Mouse (Mus musculus): ENCODE results near the gene Nlrc5. TPM values are rescaled to one million over a fixed set of nuclear protein-coding genes. Genes with fewer than 3 reads are reported as not detected.

Gene Nlrc5
- 0.12 and 0.13 TPM in 2 replicates for polyA plus RNA-seq (2016; fragmentation: Nextera tagmentation; extraction: Ambion mirVana)

DNA sequence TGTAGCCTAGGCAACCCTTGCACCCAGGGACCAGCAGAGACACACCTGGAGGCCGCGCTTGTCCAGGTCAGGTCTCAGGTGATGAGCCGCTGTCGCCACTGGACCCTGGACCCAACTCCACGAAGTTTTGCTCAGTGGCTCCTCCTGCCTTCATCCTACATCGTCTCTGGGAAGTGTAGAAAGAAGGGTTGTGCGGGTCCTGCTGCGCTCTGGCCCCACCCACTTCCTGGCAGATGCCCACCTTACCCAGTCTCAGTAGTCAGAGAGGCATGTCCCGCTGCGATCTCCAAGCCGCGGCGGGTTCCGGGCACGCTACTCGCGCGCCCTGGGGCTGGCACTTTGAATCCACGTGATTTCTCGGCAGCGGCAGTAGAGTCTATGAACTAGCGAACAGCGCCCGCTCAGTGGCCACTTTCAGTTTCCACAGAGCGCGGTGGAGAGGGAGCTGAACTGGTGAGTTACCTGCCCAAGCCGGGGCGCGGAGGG is at the start of gene Nlrc5:
Gene Nlrc5 (plus strand): TSS at position 376 of the 486 bp plus-strand sequence.
- H3K27ac ChIP-seq = no peak within 1 kb of the TSS

DNA sequence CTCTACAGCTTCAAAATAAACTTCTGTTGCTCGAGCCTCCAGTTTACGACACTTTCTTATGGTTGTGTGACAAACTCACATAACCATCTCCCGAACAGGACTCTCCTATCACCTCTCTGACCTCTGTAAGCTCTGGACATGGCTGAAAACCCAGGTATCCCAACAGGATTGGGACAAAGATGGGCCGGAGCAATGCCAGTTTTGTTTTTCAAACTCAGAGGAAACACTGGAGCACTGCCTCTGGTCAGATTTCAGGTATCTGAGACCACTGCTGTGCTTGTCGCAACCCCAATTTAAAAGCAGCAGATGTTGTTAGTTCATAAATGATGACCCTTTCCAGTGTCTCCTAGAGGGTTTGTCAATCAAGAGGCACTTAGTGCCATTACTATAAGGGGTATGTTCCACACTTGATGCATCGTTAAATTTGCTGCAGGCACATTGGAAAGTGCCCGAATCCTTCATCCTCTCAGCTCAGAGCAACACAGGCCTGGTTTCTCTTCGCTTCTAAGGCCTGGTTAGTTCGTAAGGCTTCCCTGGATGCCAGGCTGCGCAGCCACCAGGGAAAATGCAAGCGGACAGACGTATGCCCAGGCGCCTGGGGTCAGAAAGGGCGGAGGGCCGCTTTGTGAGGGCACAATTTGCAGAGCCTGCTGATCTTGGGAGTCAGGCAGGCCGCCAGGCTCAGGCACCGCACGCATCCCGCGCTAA is 48.5 kb upstream of the Nlrc5 start:
- Histone ChIP-seq H3K9ac (peak overlapping the region; percentile 85), H3K27ac (peak overlapping the region; percentile 83), H3K27me3 (no peaks in the 10 kb centered on the region), H3K9me3 (no peaks in the 10 kb centered on the region), H3K4me1 (peaks cover 17% of the 10 kb centered on the region), H3K36me3 (replicated peaks) (peaks cover 12% of the 10 kb centered on the region), H3K4me3 (replicated peaks) (peak overlapping the region; percentile 83), H3K4me2 (peak overlapping the region; percentile 83)
- no peak for ATAC-seq (ENCODE audit: low FRiP score)
- WGBS = 29% methylated on average over 20 of the region's 20 CpGs

More for the DNA sequence above, at the start of gene Nlrc5:
- WGBS = 3% methylated on average over 29 of the region's 29 CpGs
- Histone ChIP-seq H3K4me3 (replicated peaks) (peak within 1 kb of the TSS; percentile 41), H3K9ac (peak within 1 kb of the TSS; percentile 48), H3K4me2 (peak within 1 kb of the TSS; percentile 81), H3K4me1 (peaks cover 7% of the 10 kb centered on the region), H3K9me3 (no peaks in the 10 kb centered on the region), H3K36me3 (replicated peaks) (no peaks in the 10 kb centered on the region), H3K27me3 (peaks cover 29% of the 10 kb centered on the region)
- ATAC-seq (ENCODE audit: low FRiP score) = peak; percentile 36; the same call in 1 of the 2 replicates

DNA sequence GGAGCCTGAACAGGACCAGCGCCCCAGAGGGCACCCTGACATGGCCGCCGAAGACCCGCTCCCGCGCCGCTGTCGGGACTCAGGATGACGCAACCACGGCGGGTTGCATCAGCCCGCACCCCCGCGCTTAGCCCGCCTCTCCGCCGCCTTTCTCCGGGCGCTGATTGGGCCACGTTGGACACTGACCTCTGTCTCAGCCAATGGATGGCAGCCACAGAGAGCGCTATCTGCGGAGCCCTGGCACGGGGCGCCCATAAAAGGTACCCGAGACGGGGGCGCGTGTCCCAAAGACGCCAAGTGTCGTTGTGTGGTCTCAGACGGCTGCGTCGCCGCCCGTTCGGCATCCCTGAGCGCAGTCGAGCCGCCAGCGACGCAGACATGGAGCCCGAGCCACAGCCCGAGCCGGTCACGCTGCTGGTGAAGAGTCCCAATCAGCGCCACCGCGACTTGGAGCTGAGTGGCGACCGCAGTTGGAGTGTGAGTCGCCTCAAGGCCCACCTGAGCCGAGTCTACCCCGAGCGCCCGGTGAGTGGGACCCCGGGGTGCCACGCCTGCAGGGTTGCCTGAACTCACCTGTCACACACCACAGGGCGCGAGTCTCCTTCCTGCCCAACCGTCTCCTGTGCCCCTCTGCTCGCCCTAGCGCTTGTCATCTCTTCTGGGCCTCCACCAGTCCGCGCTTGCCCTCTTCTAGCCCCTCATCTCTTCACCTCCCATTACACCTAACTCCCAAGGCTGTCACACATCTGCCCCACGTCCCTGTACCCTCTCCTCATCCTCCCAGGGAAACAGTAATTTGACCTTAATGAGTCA is 47.7 kb upstream of the Nlrc5 start, which contains the start of gene Herpud1:
Gene Herpud1 (plus strand): TSS at position 225 of the 813 bp plus-strand sequence.
- Histone ChIP-seq H3K9me3 (no peaks in the 10 kb centered on the region), H3K4me3 (replicated peaks) (peak within 1 kb of the TSS; percentile 83), H3K4me2 (peak within 1 kb of the TSS; percentile 83), H3K36me3 (replicated peaks) (peaks cover 20% of the 10 kb centered on the region), H3K9ac (peak within 1 kb of the TSS; percentile 85), H3K27ac (peak within 1 kb of the TSS; percentile 87), H3K27me3 (no peaks in the 10 kb centered on the region), H3K4me1 (peaks cover 17% of the 10 kb centered on the region)
- WGBS = under 1% methylated on average over 65 of the region's 65 CpGs
- ATAC-seq (ENCODE audit: low FRiP score) = peak; percentile 99

DNA sequence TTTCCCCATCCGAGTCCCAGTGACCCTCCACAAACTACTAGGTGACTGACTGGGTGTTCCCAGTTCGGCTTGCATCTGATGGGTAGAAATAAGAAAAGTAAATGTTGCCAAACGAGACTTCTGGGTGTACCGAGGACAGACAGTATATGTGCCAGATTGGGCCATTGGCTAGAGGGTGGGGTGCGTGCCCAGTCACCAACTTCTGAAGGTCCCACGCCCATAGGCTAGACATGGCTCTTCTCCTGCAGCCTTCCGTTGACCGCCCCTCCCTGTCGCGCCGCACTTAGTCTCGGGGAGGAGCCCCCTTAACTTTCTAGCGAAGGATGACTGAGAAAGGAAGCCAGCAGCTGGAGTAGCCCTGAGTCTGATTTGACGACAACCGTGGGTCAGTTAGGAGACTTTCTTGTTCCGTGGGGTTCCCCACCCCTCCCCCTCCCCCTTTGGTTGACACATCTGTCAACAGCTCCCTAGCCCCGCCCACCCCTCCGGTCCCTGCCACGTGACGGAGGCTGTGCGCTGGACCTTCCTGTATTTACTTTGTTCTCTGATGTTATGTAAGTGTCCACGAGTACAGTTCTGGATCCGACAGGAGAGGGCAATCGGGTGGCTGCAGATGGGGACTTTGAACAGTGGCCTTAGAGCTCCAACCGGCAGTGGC is 47.0 kb upstream of the Nlrc5 start:
- peak overlapping the region; percentile 83 for H3K4me2 ChIP-seq
- H3K27ac ChIP-seq = peak overlapping the region; percentile 87; the same call in 1 of the 2 replicates
- H3K27me3 ChIP-seq = no peaks in the 10 kb centered on the region
- WGBS = under 1% methylated on average over 25 of the region's 25 CpGs
- H3K4me1 ChIP-seq = peaks cover 17% of the 10 kb centered on the region
- peak; percentile 40 for ATAC-seq (ENCODE audit: low FRiP score)
- H3K36me3 ChIP-seq (replicated peaks) = peaks cover 27% of the 10 kb centered on the region
- H3K4me3 ChIP-seq (replicated peaks) = peak overlapping the region; percentile 83
- peak overlapping the region; percentile 85 for H3K9ac ChIP-seq
- H3K9me3 ChIP-seq = no peaks in the 10 kb centered on the region

DNA sequence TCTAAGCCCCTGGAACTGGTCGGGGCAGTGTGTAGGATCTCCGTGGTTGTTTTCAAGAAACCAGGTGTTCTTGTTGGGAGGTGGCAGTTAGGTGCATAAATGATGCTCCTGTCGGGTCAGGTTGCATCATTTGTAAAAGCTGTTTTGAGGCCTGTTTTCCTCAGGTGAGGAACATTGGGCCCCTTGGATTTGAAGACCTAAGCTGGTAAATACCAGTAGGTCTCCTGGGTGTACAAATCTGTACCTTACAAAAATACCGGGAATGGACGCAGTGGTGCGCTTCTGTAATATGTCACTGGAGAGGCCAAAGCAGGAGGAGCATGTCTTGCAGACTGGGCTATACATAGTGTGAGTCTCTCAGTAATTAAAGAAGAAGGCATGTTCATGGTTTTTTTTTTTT is 46.4 kb upstream of the Nlrc5 start:
- Histone ChIP-seq H3K9me3 (no peaks in the 10 kb centered on the region), H3K4me3 (replicated peaks) (peak overlapping the region; percentile 83), H3K27me3 (no peaks in the 10 kb centered on the region), H3K4me2 (peak overlapping the region; percentile 83), H3K9ac (peak overlapping the region; percentile 85), H3K36me3 (replicated peaks) (peaks cover 34% of the 10 kb centered on the region), H3K4me1 (peaks cover 17% of the 10 kb centered on the region), H3K27ac (no peak overlapping the region)
- WGBS = 38% methylated on average over 6 of the region's 6 CpGs
- no peak for ATAC-seq (ENCODE audit: low FRiP score)

DNA sequence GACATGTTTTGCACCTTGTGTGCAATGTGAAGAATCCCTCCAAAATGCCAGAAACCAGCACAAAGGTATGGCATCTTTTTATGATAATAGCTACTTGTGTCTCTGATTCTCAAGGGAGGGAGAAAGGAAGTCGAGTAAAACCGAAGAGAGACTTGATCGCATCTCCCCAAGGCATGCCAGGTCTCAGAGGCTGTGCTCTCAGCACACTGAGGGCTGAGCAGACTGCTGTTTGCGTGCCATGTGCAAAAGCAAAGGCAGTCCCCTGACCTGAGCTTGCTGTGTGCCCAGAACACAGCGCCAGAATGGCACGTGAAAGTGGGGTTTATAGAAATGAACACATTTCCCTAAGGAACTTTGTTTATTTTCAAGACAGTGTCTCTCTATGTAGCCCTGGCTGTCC is 44.6 kb upstream of the Nlrc5 start:
- Histone ChIP-seq H3K9me3 (no peaks in the 10 kb centered on the region), H3K36me3 (replicated peaks) (peaks cover 46% of the 10 kb centered on the region), H3K4me3 (replicated peaks) (no peak overlapping the region), H3K4me2 (no peak overlapping the region), H3K4me1 (peaks cover 17% of the 10 kb centered on the region), H3K27me3 (no peaks in the 10 kb centered on the region), H3K9ac (no peak overlapping the region), H3K27ac (no peak overlapping the region)
- no peak for ATAC-seq (ENCODE audit: low FRiP score)
- 93% methylated on average over 6 of the region's 6 CpGs for WGBS

DNA sequence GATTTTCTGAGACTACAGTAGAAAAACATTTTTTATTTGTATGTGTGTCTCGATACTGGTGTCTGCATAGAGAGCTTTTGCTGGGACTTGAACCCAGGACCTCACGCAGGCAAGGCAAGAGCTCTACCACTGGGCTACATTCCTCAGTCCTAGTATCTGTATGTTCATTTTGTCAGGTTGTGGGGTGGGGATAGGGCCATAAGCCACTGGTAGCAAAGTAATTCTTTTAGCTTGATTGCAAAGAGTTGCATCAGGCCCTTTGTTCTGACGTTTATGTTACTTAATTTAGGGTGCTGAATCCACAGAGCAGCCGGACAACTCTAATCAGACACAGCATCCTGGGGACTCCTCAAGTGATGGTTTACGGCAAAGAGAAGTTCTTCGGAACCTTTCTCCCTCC is 43.7 kb upstream of the Nlrc5 start:
- no peak overlapping the region for H3K4me2 ChIP-seq
- peaks cover 16% of the 10 kb centered on the region for H3K4me1 ChIP-seq
- H3K9ac ChIP-seq = no peak overlapping the region
- peaks cover 55% of the 10 kb centered on the region for H3K36me3 ChIP-seq (replicated peaks)
- 96% methylated on average over 6 of the region's 6 CpGs for WGBS
- H3K27me3 ChIP-seq = no peaks in the 10 kb centered on the region
- no peaks in the 10 kb centered on the region for H3K9me3 ChIP-seq
- no peak overlapping the region for H3K27ac ChIP-seq
- ATAC-seq (ENCODE audit: low FRiP score) = no peak
- no peak overlapping the region for H3K4me3 ChIP-seq (replicated peaks)

DNA sequence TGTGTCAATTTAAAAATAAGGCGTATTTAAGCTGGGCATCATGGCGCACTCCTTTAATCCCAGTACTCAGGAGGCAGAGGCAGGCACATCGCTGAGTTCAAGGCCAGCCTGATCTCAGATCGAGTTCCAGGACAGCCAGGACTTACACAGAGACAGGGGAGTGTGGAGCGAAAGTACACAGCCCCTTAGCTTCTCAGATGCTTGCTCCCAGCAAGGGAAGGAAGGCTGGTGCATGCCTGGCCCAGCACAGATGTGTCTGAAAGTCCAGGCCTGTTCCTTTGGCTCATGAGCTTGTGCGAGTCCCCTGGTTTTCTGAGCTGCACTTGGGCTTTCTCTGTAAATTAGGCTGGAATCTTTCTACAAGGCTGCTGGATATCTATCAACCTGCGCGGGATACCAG is 43.2 kb upstream of the Nlrc5 start:
- WGBS = 94% methylated on average over 8 of the region's 8 CpGs
- H3K27ac ChIP-seq = no peak overlapping the region
- no peak overlapping the region for H3K4me3 ChIP-seq (replicated peaks)
- no peak overlapping the region for H3K9ac ChIP-seq
- no peak for ATAC-seq (ENCODE audit: low FRiP score)
- no peaks in the 10 kb centered on the region for H3K9me3 ChIP-seq
- H3K36me3 ChIP-seq (replicated peaks) = peaks cover 59% of the 10 kb centered on the region
- peaks cover 11% of the 10 kb centered on the region for H3K4me1 ChIP-seq
- H3K4me2 ChIP-seq = no peak overlapping the region
- H3K27me3 ChIP-seq = no peaks in the 10 kb centered on the region

DNA sequence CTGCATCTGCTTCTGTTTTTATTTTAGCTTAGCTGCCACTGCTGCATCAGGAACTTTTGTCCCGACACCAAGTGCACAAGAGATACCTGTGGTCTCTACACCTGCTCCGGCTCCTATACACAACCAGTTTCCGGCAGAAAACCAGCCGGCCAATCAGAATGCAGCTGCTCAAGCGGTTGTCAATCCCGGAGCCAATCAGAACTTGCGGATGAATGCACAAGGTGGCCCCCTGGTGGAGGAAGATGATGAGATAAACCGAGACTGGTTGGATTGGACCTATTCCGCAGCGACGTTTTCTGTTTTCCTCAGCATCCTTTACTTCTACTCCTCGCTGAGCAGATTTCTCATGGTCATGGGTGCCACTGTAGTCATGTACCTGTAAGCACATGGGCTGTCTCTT is 42.0 kb upstream of the Nlrc5 start:
- no peak overlapping the region for H3K27ac ChIP-seq
- no peak overlapping the region for H3K4me3 ChIP-seq (replicated peaks)
- peaks cover 11% of the 10 kb centered on the region for H3K4me1 ChIP-seq
- no peak overlapping the region for H3K4me2 ChIP-seq
- ATAC-seq (ENCODE audit: low FRiP score) = no peak
- no peaks in the 10 kb centered on the region for H3K9me3 ChIP-seq
- H3K36me3 ChIP-seq (replicated peaks) = peaks cover 59% of the 10 kb centered on the region
- H3K27me3 ChIP-seq = no peaks in the 10 kb centered on the region
- H3K9ac ChIP-seq = no peak overlapping the region
- 87% methylated on average over 12 of the region's 12 CpGs for WGBS

DNA sequence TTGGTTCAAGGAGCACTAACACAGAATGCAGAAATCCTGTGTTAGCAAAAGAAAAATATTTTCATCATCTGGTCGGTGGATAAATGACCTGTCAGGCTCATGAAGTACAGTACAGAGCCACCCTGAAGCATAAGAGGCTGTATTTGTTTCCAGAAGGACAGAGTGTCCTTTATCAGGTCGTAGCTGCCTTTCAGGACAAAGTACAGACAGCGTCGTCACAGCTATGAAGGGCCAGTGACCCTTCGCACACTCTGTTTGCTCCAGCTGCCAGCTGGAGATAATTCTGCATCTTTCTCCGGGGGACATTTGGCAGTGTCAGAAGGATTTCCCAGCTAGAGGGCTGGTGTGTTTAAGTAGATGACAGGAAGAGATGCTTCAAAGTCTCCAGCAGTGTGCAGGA is 41.5 kb upstream of the Nlrc5 start:
- Histone ChIP-seq H3K9ac (no peak overlapping the region), H3K27ac (no peak overlapping the region), H3K4me2 (no peak overlapping the region), H3K9me3 (no peaks in the 10 kb centered on the region), H3K36me3 (replicated peaks) (peaks cover 59% of the 10 kb centered on the region), H3K4me3 (replicated peaks) (no peak overlapping the region), H3K4me1 (peaks cover 9% of the 10 kb centered on the region), H3K27me3 (no peaks in the 10 kb centered on the region)
- 89% methylated on average over 6 of the region's 6 CpGs for WGBS
- no peak for ATAC-seq (ENCODE audit: low FRiP score)

DNA sequence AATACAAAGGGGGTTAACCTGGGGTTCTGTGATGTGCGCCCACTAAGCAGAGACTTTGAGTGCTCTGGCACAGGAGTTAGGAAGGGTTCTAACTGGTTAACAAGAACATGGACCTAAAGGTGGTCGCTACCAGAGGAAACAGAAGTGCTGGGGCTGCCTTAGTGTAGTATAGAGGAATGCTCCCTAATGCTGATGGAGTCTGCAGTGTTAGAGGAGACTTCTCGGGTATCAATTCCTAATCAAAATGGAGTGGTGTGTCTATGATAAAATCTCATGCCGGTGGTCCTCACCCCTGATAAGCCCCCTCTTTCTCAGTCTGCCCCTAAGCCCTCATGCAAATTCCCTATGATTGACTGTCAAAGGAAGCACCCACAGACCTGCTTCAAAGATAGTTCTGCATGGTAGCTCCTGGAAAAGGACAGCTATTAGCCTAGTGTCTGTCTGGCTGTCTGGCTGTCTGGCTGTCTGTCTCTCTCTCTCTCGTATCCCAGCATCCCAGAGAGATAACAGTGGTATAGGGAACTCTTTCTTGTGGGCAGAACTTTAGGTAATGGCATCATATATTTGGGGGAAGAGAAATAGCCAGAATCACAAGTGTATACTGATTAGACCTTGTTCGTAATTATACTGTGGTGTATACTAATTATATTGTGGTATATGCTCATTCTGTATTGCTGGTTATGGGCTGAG is 38.2 kb upstream of the Nlrc5 start:
- no peak for ATAC-seq (ENCODE audit: low FRiP score)
- no peak overlapping the region for H3K9ac ChIP-seq
- no peak overlapping the region for H3K4me2 ChIP-seq
- 89% methylated on average over 6 of the region's 6 CpGs for WGBS
- no peaks in the 10 kb centered on the region for H3K27me3 ChIP-seq
- H3K4me1 ChIP-seq = no peaks in the 10 kb centered on the region
- no peaks in the 10 kb centered on the region for H3K9me3 ChIP-seq
- peaks cover 43% of the 10 kb centered on the region for H3K36me3 ChIP-seq (replicated peaks)
- H3K4me3 ChIP-seq (replicated peaks) = no peak overlapping the region
- H3K27ac ChIP-seq = no peak overlapping the region
